Mouse (Mus musculus) myocyte (in vitro differentiated cells): Measurements from ENCODE around the gene Bckdhb.

Experiments used
- CEBPB ChIP-seq: IDR thresholded peaks from 2 replicates; pipeline ENCODE4 v1.6.1; 2011; ENCODE audit warnings: mild to moderate bottlenecking, moderate library complexity; ENCODE audit not compliant: poor library complexity, insufficient read depth, severe bottlenecking
- E2F4 ChIP-seq: IDR thresholded peaks from one replicate; pipeline ENCODE4 v1.6.1; 2011; ENCODE audit warnings: mild to moderate bottlenecking, control low read depth, moderate library complexity; ENCODE audit not compliant: insufficient read depth
- MAX ChIP-seq: IDR thresholded peaks from one replicate; pipeline ENCODE4 v1.6.1; 2011; ENCODE audit warnings: low read depth, mild to moderate bottlenecking, control low read depth
- MYOD1 ChIP-seq, 3 experiments: IDR thresholded peaks; one replicate each; pipeline ENCODE4 v1.6.1; 2011; ENCODE audit warnings: control low read depth in 2 of 3, low read depth in 2 of 3, mild to moderate bottlenecking in 2 of 3, moderate library complexity in 1 of 3; ENCODE audit not compliant: insufficient read length in 2 of 3, control insufficient read depth in 1 of 3
- MYOG ChIP-seq, 3 experiments: IDR thresholded peaks; one replicate each; pipeline ENCODE4 v1.6.1; 2011; ENCODE audit warnings: control low read depth in 2 of 3, low read depth in 2 of 3, mild to moderate bottlenecking in 2 of 3; ENCODE audit not compliant: insufficient read length in 2 of 3, control insufficient read depth in 1 of 3, insufficient read depth in 1 of 3
- POLR2A ChIP-seq: IDR thresholded peaks from one replicate; pipeline ENCODE4 v1.6.1; 2011; ENCODE audit warnings: low read depth, mild to moderate bottlenecking, control low read depth, moderate library complexity; ENCODE audit not compliant: insufficient read length
- POLR2AphosphoS2 ChIP-seq: IDR thresholded peaks from one replicate; pipeline ENCODE4 v1.6.1; 2011; ENCODE audit warnings: low read depth, control low read depth; ENCODE audit not compliant: insufficient read length
- TCF12 ChIP-seq: IDR thresholded peaks from one replicate; pipeline ENCODE4 v1.6.1; 2011; ENCODE audit warnings: mild to moderate bottlenecking, control low read depth; ENCODE audit not compliant: poor library complexity, insufficient read depth, severe bottlenecking
- TCF3 ChIP-seq: IDR thresholded peaks from one replicate; pipeline ENCODE4 v1.6.1; 2011; ENCODE audit warnings: low read depth, control low read depth; ENCODE audit not compliant: insufficient read length
- USF1 ChIP-seq: IDR thresholded peaks from one replicate; pipeline ENCODE4 v1.6.1; 2011; ENCODE audit warnings: low read depth, mild to moderate bottlenecking, control low read depth, moderate library complexity

DNA sequence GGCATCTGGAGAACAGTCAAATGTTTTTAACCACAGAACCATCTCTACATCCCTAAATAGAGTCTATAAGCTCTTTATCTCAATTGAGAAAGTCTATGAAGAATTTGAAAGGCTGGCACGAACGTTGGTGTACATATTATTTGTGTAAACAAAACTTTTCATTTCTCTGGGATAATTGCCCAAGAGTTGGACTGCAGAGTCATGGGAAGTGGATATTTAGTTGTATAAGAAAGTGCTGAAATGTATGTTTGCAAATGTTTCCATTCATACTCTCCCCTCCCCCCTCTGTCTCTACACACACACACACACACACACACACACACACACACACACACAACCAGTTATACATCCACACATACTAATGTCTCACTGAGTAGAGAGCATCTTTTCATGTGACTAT, 181.5 kb downstream of the Bckdhb start:
- TF ChIP-seq E2F4 (no peak), POLR2A (no peak), USF1 (no peak), TCF12 (no peak), POLR2AphosphoS2 (no peak), CEBPB (no peak), MYOD1 (IDR thresholded peaks at IDR 0.05; ENCODE audit: control insufficient read depth in 1 of 3, insufficient read length in 2 of 3, low read depth in 2 of 3) (no peak), MYOG (IDR thresholded peaks at IDR 0.05; ENCODE audit: control insufficient read depth in 1 of 3, insufficient read depth in 1 of 3, insufficient read length in 2 of 3, low read depth in 2 of 3) (no peak), MAX (no peak), TCF3 (no peak)
